Comparison of ENCODE assay signal across 8 mouse cellular contexts in genomic region chr6:18030868-18031508, GRCm38 (mm10). TPM values are rescaled to one million over a fixed set of nuclear protein-coding genes. Genes with fewer than 3 reads are reported as not detected.
DNase-seq lines count a peak whose midpoint lies in the region; ATAC-seq and TF ChIP-seq lines count a peak whose summit lies in the region.

No protein-coding gene starts in this region.

- 9% methylated on average over 12 of the region's 12 CpGs for WGBS in kidney, embryonic 15.5 days
- WGBS in heart, embryonic 16.5 days: 2% methylated on average over 12 of the region's 12 CpGs
- 10% methylated on average over 12 of the region's 12 CpGs for WGBS in liver, postnatal 0 days (ENCODE audit: insufficient replicate concordance)

- peak; percentile 52 for ATAC-seq in kidney, embryonic 15.5 days (replicated peaks; ENCODE audit: low FRiP score)
- ATAC-seq in heart, embryonic 16.5 days (replicated peaks; ENCODE audit: extremely low read depth, insufficient read depth, low FRiP score): peak; percentile 60; the same call in 1 of the 2 replicates
- 0 out of 2 replicates have a peak, but pooled peaks have one; percentile 13 for ATAC-seq in liver, postnatal 0 days
- ATAC-seq in monocyte, adult 5-6 weeks (replicated peaks; ENCODE audit: insufficient number of reproducible peaks, low FRiP score, low TSS enrichment, poor library complexity, severe bottlenecking): no peak

- peaks cover 25% of the 10 kb centered on the region for H3K4me1 ChIP-seq in kidney, embryonic 15.5 days
- peaks cover 10% of the 10 kb centered on the region for H3K4me1 ChIP-seq in heart, embryonic 16.5 days (ENCODE audit: control insufficient read depth, insufficient read depth, low read length)
- peaks cover 11% of the 10 kb centered on the region for H3K4me1 ChIP-seq in liver, postnatal 0 days (ENCODE audit: insufficient read depth)

- H3K27me3 ChIP-seq in kidney, embryonic 15.5 days: peaks cover 53% of the 10 kb centered on the region
- peaks cover 36% of the 10 kb centered on the region for H3K27me3 ChIP-seq in heart, embryonic 16.5 days (ENCODE audit: control insufficient read depth, insufficient read depth, low read length)
- H3K27me3 ChIP-seq in liver, postnatal 0 days (ENCODE audit: insufficient read depth, low read length): peaks cover 46% of the 10 kb centered on the region

- no peak for TF ChIP-seq CTCF in liver, postnatal 0 days (IDR thresholded peaks at IDR 0.05; ENCODE audit: low read depth)

- no peaks in the 10 kb centered on the region for H3K36me3 ChIP-seq in kidney, embryonic 15.5 days
- no peaks in the 10 kb centered on the region for H3K36me3 ChIP-seq in heart, embryonic 16.5 days (ENCODE audit: control insufficient read depth, insufficient read depth)
- H3K36me3 ChIP-seq in liver, postnatal 0 days (replicated peaks; ENCODE audit: insufficient read depth, low read length): no peaks in the 10 kb centered on the region

- H3K27ac ChIP-seq in kidney, embryonic 15.5 days: no peak overlapping the region
- H3K27ac ChIP-seq in heart, embryonic 16.5 days (ENCODE audit: low read length): no peak overlapping the region
- H3K27ac ChIP-seq in liver, postnatal 0 days (ENCODE audit: low read depth): peak overlapping the region; percentile 16; the same call in 1 of the 2 replicates

- TF ChIP-seq EP300 in liver, postnatal 0 days (IDR thresholded peaks at IDR 0.05; ENCODE audit: low read depth): no peak

- H3K9ac ChIP-seq in kidney, embryonic 15.5 days: no peak overlapping the region
- H3K9ac ChIP-seq in heart, embryonic 16.5 days (ENCODE audit: low read length): no peak overlapping the region
- H3K9ac ChIP-seq in liver, postnatal 0 days (replicated peaks): no peak overlapping the region

- H3K4me3 ChIP-seq in kidney, embryonic 15.5 days (replicated peaks): peak overlapping the region; percentile 52
- H3K4me3 ChIP-seq in heart, embryonic 16.5 days (ENCODE audit: low read length): peak overlapping the region; percentile 64
- peak overlapping the region; percentile 26 for H3K4me3 ChIP-seq in liver, postnatal 0 days (ENCODE audit: low read depth, low read length)

- peak overlapping the region; percentile 93 for H3K4me2 ChIP-seq in kidney, embryonic 15.5 days
- peak overlapping the region; percentile 95 for H3K4me2 ChIP-seq in heart, embryonic 16.5 days (ENCODE audit: low read depth, low read length)
- H3K4me2 ChIP-seq in liver, postnatal 0 days (ENCODE audit: low read depth, low read length): peak overlapping the region; percentile 61

- no peak for DNase-seq in kidney, adult 11 months
- DNase-seq in embryo, embryonic 11 days: peak; percentile 9
- no peak for DNase-seq in liver, postnatal 0 days
- no peak for DNase-seq in cerebellum, adult 8-10 months
- no peak for DNase-seq in cerebellum, adult 18-20 months

- H3K9me3 ChIP-seq in kidney, embryonic 15.5 days (replicated peaks): no peaks in the 10 kb centered on the region
- no peaks in the 10 kb centered on the region for H3K9me3 ChIP-seq in heart, embryonic 16.5 days (replicated peaks; ENCODE audit: control insufficient read depth, low read length)
- no peaks in the 10 kb centered on the region for H3K9me3 ChIP-seq in liver, postnatal 0 days (ENCODE audit: low read length)

RNA-seq across cellular contexts. Expression of gene Wnt2, which starts 0.6 kb away (rescaled TPM):
- 1.1 and 2.9 TPM in 2 replicates for polyA plus RNA-seq in kidney, embryonic 15.5 days (2015; fragmentation: Nextera tagmentation; extraction: Ambion mirVana)
- polyA plus RNA-seq in heart, embryonic 16.5 days (2015; fragmentation: Nextera tagmentation; extraction: Ambion mirVana): 2.8 and 8.1 TPM in 2 replicates
- 2.1 and 2.4 TPM in 2 replicates for polyA plus RNA-seq in liver, postnatal 0 days (2015; fragmentation: Nextera tagmentation; extraction: Ambion mirVana)
- total RNA-seq in monocyte, adult 5-6 weeks (2017): not detected in 3 replicates
